Mouse (Mus musculus) testis, adult 2 months (tissue): Measurements from ENCODE around the gene Atp7a. TPM values are rescaled to one million over a fixed set of nuclear protein-coding genes. Genes with fewer than 3 reads are reported as not detected.

Experiments used
- H3K27ac ChIP-seq: fragments of 200-500 bp; 2 replicates; pipeline ENCODE4 v1.5.1; 2012; ENCODE audit warnings: low read depth, low read length; ENCODE audit not compliant: control insufficient read depth, insufficient read depth
- H3K27me3 ChIP-seq: fragments of 200-500 bp; 2 replicates; pipeline ENCODE4 v1.6.1; 2012; ENCODE audit warnings: mild to moderate bottlenecking, low read length, moderate library complexity; ENCODE audit not compliant: control insufficient read depth, insufficient read depth
- H3K36me3 ChIP-seq: fragments of 200-500 bp; 2 replicates; pipeline ENCODE4 v1.6.1; 2012; ENCODE audit warnings: mild to moderate bottlenecking, low read length; ENCODE audit not compliant: control insufficient read depth, insufficient read depth
- H3K4me1 ChIP-seq: fragments of 200-500 bp; 2 replicates; pipeline ENCODE4 v1.6.1; 2012; ENCODE audit warnings: low read length; ENCODE audit not compliant: control insufficient read depth, insufficient read depth
- H3K4me3 ChIP-seq: fragments of 200-500 bp; 2 replicates; pipeline ENCODE4 v1.5.1; 2012; ENCODE audit warnings: low read depth, mild to moderate bottlenecking, low read length, moderate library complexity, mixed read lengths; ENCODE audit not compliant: control insufficient read depth
- CTCF ChIP-seq: fragments of 200-500 bp; IDR thresholded peaks from 2 replicates; pipeline ENCODE4 v1.5.1; 2012; ENCODE audit warnings: low read depth, mild to moderate bottlenecking, inconsistent platforms, low read length, moderate library complexity; ENCODE audit not compliant: control insufficient read depth, insufficient read depth, insufficient replicate concordance
- POLR2A ChIP-seq: fragments of 200-500 bp; IDR thresholded peaks from 2 replicates; pipeline ENCODE4 v1.6.1; 2012; ENCODE audit warnings: low read depth, mild to moderate bottlenecking, inconsistent platforms, low read length, moderate library complexity; ENCODE audit not compliant: control insufficient read depth
- polyA plus RNA-seq: library from polyadenylated mRNA; depleted of rRNA; stranded (reverse); fragments of >200 nt; gene quantifications from 2 replicates; pipeline ENCODE4 v1.2.3, GENCODE M21; 2012

Gene Atp7a
- polyA plus RNA-seq, 1 experiment = 2.7 TPM

DNA sequence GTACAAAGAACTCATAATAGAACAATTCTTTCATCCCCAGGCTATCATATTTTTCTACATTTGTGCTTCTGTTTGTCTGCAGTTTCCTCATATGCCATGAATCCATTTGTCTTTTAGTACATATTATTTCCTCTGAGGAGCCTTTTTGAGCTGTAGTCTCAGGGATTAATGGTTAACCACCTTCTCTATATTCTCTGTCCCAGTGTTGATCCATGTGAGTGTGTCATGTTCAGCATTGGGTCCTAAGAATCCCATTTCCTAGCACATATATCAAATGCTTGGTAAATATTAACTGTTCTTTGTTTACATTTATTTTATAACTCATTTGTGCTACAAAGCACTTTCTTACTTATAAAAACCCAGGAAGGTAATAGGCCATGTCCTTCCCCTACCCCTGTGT lies 55.4 kb downstream of the Atp7a start:
- Histone ChIP-seq H3K27me3 (no peaks in the 10 kb centered on the region), H3K4me3 (no peak overlapping the region), H3K27ac (no peak overlapping the region), H3K36me3 (no peaks in the 10 kb centered on the region), H3K4me1 (no peaks in the 10 kb centered on the region)
- TF ChIP-seq CTCF = no peak
- TF ChIP-seq POLR2A = no peak

DNA sequence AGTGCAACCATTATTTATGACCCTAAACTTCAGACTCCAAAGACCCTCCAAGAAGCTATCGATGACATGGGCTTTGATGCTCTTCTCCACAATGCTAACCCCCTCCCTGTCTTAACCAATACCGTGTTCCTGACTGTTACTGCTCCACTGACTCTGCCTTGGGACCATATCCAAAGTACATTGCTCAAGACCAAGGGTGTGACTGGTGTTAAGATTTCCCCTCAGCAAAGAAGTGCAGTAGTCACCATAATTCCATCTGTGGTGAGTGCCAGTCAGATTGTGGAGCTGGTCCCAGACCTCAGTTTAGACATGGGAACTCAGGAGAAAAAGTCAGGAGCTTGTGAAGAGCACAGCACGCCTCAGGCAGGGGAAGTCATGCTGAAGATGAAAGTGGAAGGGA lies 58.1 kb downstream of the Atp7a start:
- TF ChIP-seq POLR2A (no peak), CTCF (no peak)
- Histone ChIP-seq H3K36me3 (no peaks in the 10 kb centered on the region), H3K4me3 (no peak overlapping the region), H3K27me3 (no peaks in the 10 kb centered on the region), H3K27ac (no peak overlapping the region), H3K4me1 (no peaks in the 10 kb centered on the region)

GRCm38 (mm10) chrX:106085564-106085963 lies 58.5 kb downstream of the Atp7a start:
- TF ChIP-seq CTCF = no peak
- no peak for TF ChIP-seq POLR2A
- Histone ChIP-seq H3K4me1 (no peaks in the 10 kb centered on the region), H3K27ac (no peak overlapping the region), H3K4me3 (no peak overlapping the region), H3K27me3 (no peaks in the 10 kb centered on the region), H3K36me3 (no peaks in the 10 kb centered on the region)

GRCm38 (mm10) chrX:106092939-106093338 lies 65.9 kb downstream of the Atp7a start:
- TF ChIP-seq POLR2A (no peak), CTCF (no peak)
- no peaks in the 10 kb centered on the region for H3K27me3 ChIP-seq
- no peaks in the 10 kb centered on the region for H3K4me1 ChIP-seq
- H3K4me3 ChIP-seq = no peak overlapping the region
- H3K27ac ChIP-seq = no peak overlapping the region
- H3K36me3 ChIP-seq = no peaks in the 10 kb centered on the region

GRCm38 (mm10) chrX:106105464-106105863 lies 78.4 kb downstream of the Atp7a start:
- H3K27me3 ChIP-seq = no peaks in the 10 kb centered on the region

GRCm38 (mm10) chrX:106113881-106114280 lies 86.8 kb downstream of the Atp7a start:
- Histone ChIP-seq H3K27ac (no peak overlapping the region), H3K4me3 (no peak overlapping the region), H3K36me3 (no peaks in the 10 kb centered on the region), H3K27me3 (no peaks in the 10 kb centered on the region), H3K4me1 (no peaks in the 10 kb centered on the region)
- TF ChIP-seq CTCF (no peak), POLR2A (no peak)

More at GRCm38 (mm10) chrX:106105464-106105863, 78.4 kb downstream of the Atp7a start:
- Histone ChIP-seq H3K27ac (no peak overlapping the region), H3K36me3 (no peaks in the 10 kb centered on the region), H3K4me3 (no peak overlapping the region), H3K4me1 (no peaks in the 10 kb centered on the region)
- TF ChIP-seq POLR2A = no peak
- TF ChIP-seq CTCF = 0 out of 2 replicates have a peak, but pooled peaks have one; percentile 33

GRCm38 (mm10) chrX:106114674-106115073 lies 87.6 kb downstream of the Atp7a start:
- no peaks in the 10 kb centered on the region for H3K27me3 ChIP-seq
- TF ChIP-seq POLR2A = no peak
- no peak for TF ChIP-seq CTCF
- no peak overlapping the region for H3K27ac ChIP-seq
- H3K4me3 ChIP-seq = no peak overlapping the region
- no peaks in the 10 kb centered on the region for H3K4me1 ChIP-seq
- H3K36me3 ChIP-seq = no peaks in the 10 kb centered on the region

DNA sequence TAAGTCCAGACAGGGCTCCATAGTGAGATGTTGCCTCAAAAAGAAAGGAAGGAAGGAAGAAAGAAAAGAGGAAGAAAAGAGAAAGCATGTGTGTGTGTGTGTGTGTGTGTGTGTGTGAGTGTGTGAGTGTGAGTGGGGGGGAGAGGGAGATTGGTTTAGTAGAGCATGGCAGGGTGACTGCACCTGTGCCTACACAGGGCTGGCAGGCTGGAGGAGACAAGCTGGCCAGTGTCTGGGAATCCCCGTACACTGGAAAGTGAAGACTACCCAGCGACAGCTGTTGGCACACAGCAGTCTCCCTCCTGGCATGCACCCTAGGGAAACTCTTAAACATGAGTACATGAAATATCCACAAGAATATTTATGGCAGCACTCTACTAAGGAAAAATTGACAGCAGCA lies 95.7 kb downstream of the Atp7a start:
- TF ChIP-seq CTCF (no peak), POLR2A (no peak)
- no peaks in the 10 kb centered on the region for H3K27me3 ChIP-seq

More for the DNA sequence above, 95.7 kb downstream of the Atp7a start:
- H3K4me1 ChIP-seq = no peaks in the 10 kb centered on the region
- no peaks in the 10 kb centered on the region for H3K36me3 ChIP-seq
- H3K4me3 ChIP-seq = no peak overlapping the region
- H3K27ac ChIP-seq = no peak overlapping the region
